In genomic region chr12:32581304-32581703, GRCm38 (mm10) we compare ENCODE assay signal across 16 mouse cellular contexts.
"Had no signal": no experiment of that assay in that cellular context is flagged by ENCODE, and none has a peak within 500 bp of the region (broad histone marks: within the 10 kb centered on the region; RNA-seq: fewer than 3 reads in every experiment).

No protein-coding gene starts in this region.

- H3K27me3 ChIP-seq: intestine, embryonic 15.5 days; liver, embryonic 15.5 days; megakaryocyte, embryonic 14.5 days; neural tube, embryonic 12.5 days had no signal

- H3K9ac ChIP-seq: intestine, embryonic 15.5 days; liver, embryonic 15.5 days; neural tube, embryonic 12.5 days had no signal

- H3K4me1 ChIP-seq: intestine, embryonic 15.5 days; limb, embryonic 10.5 days; liver, embryonic 15.5 days; neural tube, embryonic 12.5 days had no signal

- H3K27ac ChIP-seq: intestine, embryonic 15.5 days; left cerebral cortex, adult 2 months; limb, embryonic 10.5 days; liver, embryonic 15.5 days; macrophage; neural tube, embryonic 12.5 days had no signal

- H3K36me3 ChIP-seq: intestine, embryonic 15.5 days; limb, embryonic 10.5 days; liver, embryonic 15.5 days; neural tube, embryonic 12.5 days had no signal

- DNase-seq: kidney, adult 18-20 months; kidney, postnatal 10 days; kidney, postnatal 4 days; lung, adult 2 months; lung, postnatal 10 days; retina, postnatal 1 day; right cerebral cortex, postnatal 4 days; spleen, adult 18-20 months; thymus, postnatal 36 days had no signal

- H3K4me3 ChIP-seq: intestine, embryonic 15.5 days; left cerebral cortex, adult 2 months; limb, embryonic 10.5 days; liver, embryonic 15.5 days; megakaryocyte, embryonic 14.5 days; neural tube, embryonic 12.5 days had no signal
